Mouse (Mus musculus): ENCODE data around the gene Fam149a. TPM values are rescaled to one million over a fixed set of nuclear protein-coding genes. Genes with fewer than 3 reads are reported as not detected.
A peak's percentile ranks its signal among the peaks of the same experiment; 100 is the strongest.

Fam149a gene
- polyA plus RNA-seq (2015; fragmentation: Nextera tagmentation; extraction: Ambion mirVana): 52.3 and 57.8 TPM in 2 replicates

DNA sequence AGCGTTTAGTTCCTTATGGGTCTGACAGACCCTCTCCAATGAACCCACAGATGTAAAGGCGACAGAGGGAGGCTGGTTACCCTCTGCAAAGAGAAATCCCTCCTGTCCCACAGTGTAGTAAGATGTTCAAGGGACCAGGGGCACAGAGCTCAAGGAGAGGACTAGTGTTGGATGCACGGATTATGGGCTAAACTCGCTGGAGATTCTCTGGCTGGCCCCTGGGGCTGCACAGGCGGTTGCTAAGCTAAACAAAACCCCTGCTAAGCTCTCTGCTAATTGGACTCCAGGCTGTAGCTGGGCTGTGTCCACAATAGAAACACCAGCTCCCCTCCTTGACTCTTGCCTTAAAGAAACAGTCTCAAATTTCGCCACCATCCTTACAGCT lies at the start of gene Fam149a:
Gene Fam149a (minus strand): TSS at position 329 of the 385 bp plus-strand sequence.
- Histone ChIP-seq H3K4me1 (replicated peaks; ENCODE audit: insufficient read depth, low read length) (0 out of 2 replicates have a peak, but pooled peaks cover 8% of the 10 kb centered on the region), H3K4me2 (ENCODE audit: low read length) (peak within 1 kb of the TSS; percentile 74), H3K36me3 (ENCODE audit: insufficient read depth, low read length) (no peaks in the 10 kb centered on the region), H3K4me3 (replicated peaks; ENCODE audit: low read depth, low read length) (peak within 1 kb of the TSS; percentile 33), H3K9ac (ENCODE audit: low read depth, low read length) (0 out of 2 replicates have a peak within 1 kb of the TSS, but pooled peaks have one; percentile 31), H3K9me3 (replicated peaks; ENCODE audit: low read length) (no peaks in the 10 kb centered on the region), H3K27me3 (ENCODE audit: insufficient read depth, low read length) (no peaks in the 10 kb centered on the region), H3K27ac (no peak within 1 kb of the TSS)
- TF ChIP-seq CTCF (IDR thresholded peaks at IDR 0.05; ENCODE audit: low read depth): no peak
- DNase-seq (ENCODE audit: low spot score): peak; percentile 62
- no peak for ATAC-seq (replicated peaks; ENCODE audit: low FRiP score, low read depth)
- 4% methylated on average over 6 of the region's 6 CpGs for WGBS

DNA sequence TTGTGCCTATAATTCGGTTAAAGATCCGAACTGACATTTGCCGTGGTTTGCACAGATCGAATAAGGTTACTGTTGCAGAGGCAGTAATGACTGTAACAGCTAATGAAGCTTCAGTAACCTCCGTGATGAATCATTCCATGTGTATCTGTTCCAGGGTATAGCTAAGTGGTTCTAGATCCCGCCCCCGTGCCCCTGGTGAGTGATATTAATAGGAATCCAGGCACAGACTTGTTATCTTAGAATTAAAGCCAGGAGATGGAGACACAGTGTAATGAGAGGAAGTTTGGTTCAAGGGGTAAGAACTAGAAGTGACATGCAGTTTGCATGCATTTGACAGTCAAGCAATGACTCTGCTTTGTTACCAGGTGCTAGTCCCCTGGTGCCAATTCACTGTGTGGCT lies 38.1 kb upstream of the Fam149a start:
- Histone ChIP-seq H3K27ac (no peak overlapping the region), H3K4me2 (ENCODE audit: low read length) (no peak overlapping the region), H3K9ac (ENCODE audit: low read depth, low read length) (no peak overlapping the region), H3K36me3 (ENCODE audit: insufficient read depth, low read length) (no peaks in the 10 kb centered on the region), H3K27me3 (ENCODE audit: insufficient read depth, low read length) (no peaks in the 10 kb centered on the region), H3K9me3 (replicated peaks; ENCODE audit: low read length) (no peaks in the 10 kb centered on the region), H3K4me1 (replicated peaks; ENCODE audit: insufficient read depth, low read length) (no peaks in the 10 kb centered on the region), H3K4me3 (replicated peaks; ENCODE audit: low read depth, low read length) (no peak overlapping the region)
- DNase-seq (ENCODE audit: low spot score) (no peak), ATAC-seq (replicated peaks; ENCODE audit: low FRiP score, low read depth) (no peak)
- 90% methylated on average over 7 of the region's 7 CpGs for WGBS
- no peak for TF ChIP-seq CTCF (IDR thresholded peaks at IDR 0.05; ENCODE audit: low read depth)

DNA sequence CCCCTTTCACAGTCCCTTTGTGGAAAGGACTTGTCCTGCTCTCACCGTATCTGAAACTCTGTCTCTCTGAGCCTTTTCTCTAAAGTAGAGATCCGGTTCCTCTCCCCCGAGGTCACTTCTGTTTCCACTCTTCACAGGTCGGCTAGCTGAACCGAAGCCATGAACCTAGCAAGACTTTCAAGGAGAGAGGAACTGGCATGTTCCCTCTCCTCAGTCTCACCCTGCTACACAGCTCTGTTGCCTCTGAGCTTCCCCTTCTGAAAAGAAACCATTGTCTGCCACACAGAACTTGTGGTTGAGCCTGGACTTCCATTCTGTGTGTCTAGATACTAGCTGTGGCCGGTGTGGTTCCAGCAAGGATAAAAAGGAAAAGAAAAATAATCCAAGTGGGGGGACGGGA lies 32.9 kb upstream of the Fam149a start:
- H3K9me3 ChIP-seq (replicated peaks; ENCODE audit: low read length): no peaks in the 10 kb centered on the region
- ATAC-seq (replicated peaks; ENCODE audit: low FRiP score, low read depth) (no peak), DNase-seq (ENCODE audit: low spot score) (no peak)
- H3K4me2 ChIP-seq (ENCODE audit: low read length): no peak overlapping the region
- H3K27ac ChIP-seq: no peak overlapping the region
- 69% methylated on average over 7 of the region's 7 CpGs for WGBS
- H3K9ac ChIP-seq (ENCODE audit: low read depth, low read length): no peak overlapping the region
- 0 out of 2 replicates have a peak, but pooled peaks cover 5% of the 10 kb centered on the region for H3K4me1 ChIP-seq (replicated peaks; ENCODE audit: insufficient read depth, low read length)
- no peaks in the 10 kb centered on the region for H3K36me3 ChIP-seq (ENCODE audit: insufficient read depth, low read length)
- TF ChIP-seq CTCF (IDR thresholded peaks at IDR 0.05; ENCODE audit: low read depth): no peak
- no peaks in the 10 kb centered on the region for H3K27me3 ChIP-seq (ENCODE audit: insufficient read depth, low read length)
- H3K4me3 ChIP-seq (replicated peaks; ENCODE audit: low read depth, low read length): no peak overlapping the region

DNA sequence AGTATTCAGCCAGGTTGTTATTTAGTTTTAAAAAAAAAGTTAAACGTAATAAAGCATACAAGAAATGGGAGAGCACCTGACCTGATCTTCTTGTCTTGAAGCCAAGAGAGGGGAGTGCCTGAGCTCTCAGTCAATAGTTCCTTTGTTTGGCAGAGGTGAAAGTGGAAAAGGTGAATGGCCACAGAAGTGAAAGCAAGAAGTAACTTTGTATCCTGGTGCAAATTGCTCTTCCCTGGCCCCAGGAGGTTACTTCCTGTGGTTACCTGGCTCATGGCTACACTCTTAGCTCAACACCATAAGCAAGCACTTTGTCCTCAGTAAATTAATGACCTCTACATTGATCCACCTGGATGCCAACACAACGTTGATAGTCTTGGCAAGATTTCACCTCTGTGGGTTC lies 28.8 kb upstream of the Fam149a start, which contains the start of gene Tlr3:
Gene Tlr3 (minus strand): TSS at position 199 of the 400 bp plus-strand sequence.
- no peaks in the 10 kb centered on the region for H3K9me3 ChIP-seq (replicated peaks; ENCODE audit: low read length)
- ATAC-seq (replicated peaks; ENCODE audit: low FRiP score, low read depth) (no peak), DNase-seq (ENCODE audit: low spot score) (no peak)
- WGBS: 43% methylated on average over 2 of the region's 2 CpGs
- peak within 1 kb of the TSS; percentile 69 for H3K9ac ChIP-seq (ENCODE audit: low read depth, low read length)
- no peak for TF ChIP-seq CTCF (IDR thresholded peaks at IDR 0.05; ENCODE audit: low read depth)
- H3K4me2 ChIP-seq (ENCODE audit: low read length): peak within 1 kb of the TSS; percentile 63
- no peaks in the 10 kb centered on the region for H3K36me3 ChIP-seq (ENCODE audit: insufficient read depth, low read length)
- H3K4me1 ChIP-seq (replicated peaks; ENCODE audit: insufficient read depth, low read length): 0 out of 2 replicates have a peak, but pooled peaks cover 5% of the 10 kb centered on the region
- peak within 1 kb of the TSS; percentile 87 for H3K27ac ChIP-seq
- H3K4me3 ChIP-seq (replicated peaks; ENCODE audit: low read depth, low read length): peak within 1 kb of the TSS; percentile 46
- no peaks in the 10 kb centered on the region for H3K27me3 ChIP-seq (ENCODE audit: insufficient read depth, low read length)

DNA sequence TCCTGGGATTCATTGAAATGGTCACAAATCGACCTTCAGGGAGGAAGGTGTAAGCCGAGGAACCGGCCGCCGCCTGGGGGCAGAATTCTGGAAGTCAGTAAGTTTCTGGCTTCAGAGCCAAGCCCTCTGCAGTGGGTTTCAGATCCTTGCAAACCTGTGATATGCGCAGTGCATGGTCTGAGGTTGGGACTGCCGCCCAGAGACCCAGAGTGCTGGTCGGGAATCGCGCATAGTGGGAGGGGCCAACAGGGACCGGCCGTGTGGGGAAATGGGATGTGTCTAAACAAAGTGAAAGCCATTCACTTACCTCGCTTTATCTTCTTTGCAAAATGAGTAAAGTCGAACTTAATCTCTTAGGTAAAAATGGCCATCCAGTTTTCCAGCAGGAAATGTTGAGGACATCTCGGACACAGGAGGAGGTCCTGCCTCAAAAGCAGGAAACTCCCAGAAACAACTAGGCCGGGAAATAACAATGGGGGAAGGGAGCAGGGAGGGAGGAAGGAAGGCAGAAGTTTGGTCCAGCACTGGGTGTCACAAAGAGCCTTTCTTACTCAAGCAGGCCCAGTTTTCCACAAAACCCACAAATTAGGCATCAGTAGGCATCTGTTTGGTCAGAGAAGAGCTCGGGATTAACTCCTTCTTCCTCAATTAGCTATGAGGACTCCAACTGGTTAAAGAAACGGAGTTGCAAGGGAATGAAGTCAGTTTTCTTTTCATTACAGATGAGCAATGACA lies 28.2 kb upstream of the Fam149a start:
- WGBS: 10% methylated on average over 18 of the region's 18 CpGs
- no peaks in the 10 kb centered on the region for H3K36me3 ChIP-seq (ENCODE audit: insufficient read depth, low read length)
- TF ChIP-seq CTCF (IDR thresholded peaks at IDR 0.05; ENCODE audit: low read depth): peak; percentile 56
- DNase-seq (ENCODE audit: low spot score) (peak; percentile 84), ATAC-seq (replicated peaks; ENCODE audit: low FRiP score, low read depth) (peak; percentile 96)
- H3K27me3 ChIP-seq (ENCODE audit: insufficient read depth, low read length): no peaks in the 10 kb centered on the region
- H3K27ac ChIP-seq: peak overlapping the region; percentile 87
- no peaks in the 10 kb centered on the region for H3K9me3 ChIP-seq (replicated peaks; ENCODE audit: low read length)
- H3K4me3 ChIP-seq (replicated peaks; ENCODE audit: low read depth, low read length): peak overlapping the region; percentile 46
- H3K9ac ChIP-seq (ENCODE audit: low read depth, low read length): peak overlapping the region; percentile 69
- 0 out of 2 replicates have a peak, but pooled peaks cover 5% of the 10 kb centered on the region for H3K4me1 ChIP-seq (replicated peaks; ENCODE audit: insufficient read depth, low read length)
- peak overlapping the region; percentile 63 for H3K4me2 ChIP-seq (ENCODE audit: low read length)

DNA sequence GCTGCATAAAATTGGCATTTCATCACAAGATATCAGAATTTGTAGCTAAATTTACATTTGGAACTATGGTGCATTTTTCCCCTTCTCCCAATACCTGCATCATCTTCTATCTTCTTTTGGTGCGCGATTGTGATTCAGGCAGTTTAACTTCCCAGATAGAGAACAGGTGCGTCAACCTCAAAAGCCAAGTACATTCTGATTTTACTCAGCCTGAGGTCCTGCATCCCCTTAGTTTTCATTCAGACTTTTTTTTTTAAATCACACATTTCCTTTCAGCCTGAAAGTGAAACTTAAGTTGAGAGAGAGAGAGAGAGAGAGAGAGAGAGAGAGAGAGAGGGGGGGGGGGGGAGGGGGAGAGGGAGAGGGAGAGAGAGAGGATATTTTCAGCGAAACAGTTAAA lies 27.6 kb upstream of the Fam149a start:
- no peaks in the 10 kb centered on the region for H3K36me3 ChIP-seq (ENCODE audit: insufficient read depth, low read length)
- WGBS: 51% methylated on average over 4 of the region's 4 CpGs
- peak overlapping the region; percentile 46 for H3K4me3 ChIP-seq (replicated peaks; ENCODE audit: low read depth, low read length)
- peak overlapping the region; percentile 69 for H3K9ac ChIP-seq (ENCODE audit: low read depth, low read length)
- H3K4me1 ChIP-seq (replicated peaks; ENCODE audit: insufficient read depth, low read length): 0 out of 2 replicates have a peak, but pooled peaks cover 5% of the 10 kb centered on the region
- H3K27ac ChIP-seq: peak overlapping the region; percentile 87
- H3K9me3 ChIP-seq (replicated peaks; ENCODE audit: low read length): no peaks in the 10 kb centered on the region
- TF ChIP-seq CTCF (IDR thresholded peaks at IDR 0.05; ENCODE audit: low read depth): no peak
- H3K27me3 ChIP-seq (ENCODE audit: insufficient read depth, low read length): no peaks in the 10 kb centered on the region
- peak overlapping the region; percentile 63 for H3K4me2 ChIP-seq (ENCODE audit: low read length)
- DNase-seq (ENCODE audit: low spot score): no peak
- ATAC-seq (replicated peaks; ENCODE audit: low FRiP score, low read depth): no peak
